Mouse (Mus musculus) kidney, embryonic 14.5 days (tissue): ENCODE results near the gene Rnaseh2a. TPM values are rescaled to one million over a fixed set of nuclear protein-coding genes. Genes with fewer than 3 reads are reported as not detected.

Experiments
- ATAC-seq: fragments of 200-750 bp; cut with Nextera tagmentation; 2 replicates; pipeline ENCODE4 v1.8.0; 2017; ENCODE audit warnings: moderate number of reproducible peaks, mild to moderate bottlenecking, moderate TSS enrichment, moderate library complexity; ENCODE audit not compliant: low FRiP score, low TSS enrichment
- H3K27ac ChIP-seq: fragments of 300-500 bp; sonication (generic); 2 replicates; pipeline ENCODE4 v1.5.1; 2014; ENCODE audit warnings: low read depth, mild to moderate bottlenecking, low read length, moderate library complexity, mixed read lengths
- H3K27me3 ChIP-seq: fragments of 300-500 bp; sonication (generic); 2 replicates; pipeline ENCODE4 v1.6.1; 2014; ENCODE audit warnings: mild to moderate bottlenecking, low read length; ENCODE audit not compliant: control insufficient read depth, insufficient read depth
- H3K36me3 ChIP-seq: fragments of 300-500 bp; sonication (generic); 2 replicates; pipeline ENCODE4 v1.6.1; 2014; ENCODE audit warnings: low read length, mixed read lengths; ENCODE audit not compliant: control insufficient read depth, insufficient read depth
- H3K4me1 ChIP-seq: fragments of 300-500 bp; sonication (generic); 2 replicates; pipeline ENCODE4 v1.6.1; 2014; ENCODE audit warnings: low read length, mixed read lengths; ENCODE audit not compliant: control insufficient read depth, insufficient read depth
- H3K4me2 ChIP-seq: fragments of 300-500 bp; sonication (generic); replicated peaks from 2 replicates; pipeline ENCODE4 v1.6.1; 2014; ENCODE audit warnings: low read depth, mild to moderate bottlenecking, low read length
- H3K4me3 ChIP-seq: fragments of 300-500 bp; sonication (generic); 2 replicates; pipeline ENCODE4 v1.5.1; 2014; ENCODE audit warnings: mild to moderate bottlenecking, low read length
- H3K9ac ChIP-seq: fragments of 300-500 bp; sonication (generic); 2 replicates; pipeline ENCODE4 v1.6.1; 2014; ENCODE audit warnings: low read depth, mild to moderate bottlenecking, low read length, moderate library complexity
- H3K9me3 ChIP-seq: fragments of 300-500 bp; sonication (generic); 2 replicates; pipeline ENCODE4 v1.6.1; 2016; ENCODE audit warnings: low read length; ENCODE audit not compliant: control insufficient read depth
- WGBS: fragments of 180-500 bp; shearing (Covaris S2); extraction: QIAGEN DNeasy Blood & Tissue Kit; methylation state at CpG from one replicate; pipeline ENCODE4 v1.1.7; 2014; 5-methylcytosine and 5-hydroxymethylcytosine counted together
- polyA plus RNA-seq: library from polyadenylated mRNA; unstranded; fragments of >200 nt; fragmentation: Nextera tagmentation; extraction: Ambion mirVana; gene quantifications from 2 replicates; pipeline ENCODE4 v1.2.1, GENCODE M21; 2014

Gene Rnaseh2a
- polyA plus RNA-seq = 143 and 154 TPM in 2 replicates

DNA sequence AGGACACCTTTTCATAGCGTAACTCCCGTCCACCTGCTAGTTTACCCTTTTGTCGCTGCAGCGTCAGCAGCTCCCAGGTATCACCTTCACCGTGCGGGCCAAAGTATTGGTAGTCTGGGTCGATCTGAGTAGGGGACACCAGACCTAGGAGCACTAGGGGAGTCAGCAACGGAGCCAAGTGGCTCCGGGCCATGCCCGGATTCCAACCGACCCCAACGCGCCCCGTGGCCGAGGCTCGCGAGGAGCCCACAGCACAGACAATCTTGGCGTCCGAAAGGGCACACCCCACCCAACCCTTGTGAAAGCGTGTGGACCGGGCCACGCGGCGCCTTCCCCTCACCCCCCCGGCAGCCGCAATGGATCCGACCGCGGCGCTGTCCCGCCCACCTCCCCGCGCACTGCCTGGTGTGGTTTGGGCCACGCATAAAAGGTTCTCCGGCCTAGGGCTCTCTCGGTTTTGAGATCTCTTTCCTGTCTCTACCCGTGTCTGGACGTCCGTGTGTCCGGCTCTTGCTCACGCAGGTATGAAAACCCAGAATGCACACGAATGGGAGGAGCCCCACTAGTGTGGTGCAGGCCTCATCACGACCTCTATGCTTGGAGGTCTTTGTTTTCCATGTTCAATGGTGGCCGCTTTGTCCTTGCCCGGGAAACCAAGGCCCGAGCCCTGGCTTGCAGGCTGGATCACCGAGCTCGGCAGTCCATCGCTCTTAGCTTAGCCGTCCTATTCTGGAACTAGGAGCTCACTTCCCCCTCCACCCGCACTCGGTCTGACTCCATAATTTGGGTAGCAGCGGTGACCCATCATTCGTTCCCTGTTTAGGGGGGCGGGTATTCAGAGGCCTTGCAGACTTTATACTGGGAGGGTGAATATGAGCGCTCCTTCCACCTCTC is at the start of gene Rnaseh2a, which contains the start of the genes Gm49661 and Prdx2:
Gene Rnaseh2a, minus strand, starts transcription at position 527 of the 894 bp plus-strand sequence.
Gene Gm49661, minus strand, starts transcription at position 193 of the 894 bp plus-strand sequence.
Gene Prdx2, plus strand, starts transcription at position 347 of the 894 bp plus-strand sequence.
- Histone ChIP-seq H3K27me3 (no peaks in the 10 kb centered on the region), H3K36me3 (peaks cover 34% of the 10 kb centered on the region), H3K4me2 (peak within 1 kb of the TSS; percentile 69), H3K27ac (peak within 1 kb of the TSS; percentile 88), H3K4me3 (peak within 1 kb of the TSS; percentile 76), H3K4me1 (peaks cover 27% of the 10 kb centered on the region), H3K9ac (peak within 1 kb of the TSS; percentile 90), H3K9me3 (no peaks in the 10 kb centered on the region)
- WGBS = under 1% methylated on average over 56 of the region's 56 CpGs
- peak; percentile 65 for ATAC-seq

- no peaks in the 10 kb centered on the region for H3K9me3 ChIP-seq
- H3K27me3 ChIP-seq = peaks cover 6% of the 10 kb centered on the region; the same call in 1 of the 2 replicates
- no peak overlapping the region for H3K4me2 ChIP-seq
- peaks cover 41% of the 10 kb centered on the region for H3K36me3 ChIP-seq
- no peak overlapping the region for H3K27ac ChIP-seq
- no peaks in the 10 kb centered on the region for H3K4me1 ChIP-seq
- no peak overlapping the region for H3K9ac ChIP-seq
- no peak overlapping the region for H3K4me3 ChIP-seq
- ATAC-seq = no peak
- 64% methylated on average over 5 of the region's 5 CpGs for WGBS
These were observed 47.6 kb upstream of the Rnaseh2a start for GRCm38 (mm10) chr8:85017209-85017608.

DNA sequence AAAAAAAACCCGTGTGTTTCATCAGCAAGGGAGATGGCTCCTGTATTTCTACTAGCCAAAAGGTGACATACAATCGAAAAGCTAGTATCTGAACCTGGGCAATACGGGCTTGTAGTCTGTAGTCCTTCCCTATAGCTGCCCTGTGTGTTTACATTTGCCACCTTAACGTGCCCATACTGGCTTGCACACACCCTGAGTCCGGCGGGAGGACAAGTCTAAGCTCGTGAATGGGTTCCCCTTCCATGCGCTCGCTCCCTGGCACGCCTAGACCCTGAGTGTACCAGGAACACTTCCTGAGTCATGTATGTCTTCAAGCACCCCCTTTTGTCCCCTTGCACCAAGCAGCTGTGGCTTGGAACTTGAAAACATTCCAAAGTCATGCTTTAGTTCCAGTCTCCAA is 47.2 kb upstream of the Rnaseh2a start:
- H3K4me1 ChIP-seq = no peaks in the 10 kb centered on the region
- peaks cover 38% of the 10 kb centered on the region for H3K36me3 ChIP-seq
- no peaks in the 10 kb centered on the region for H3K9me3 ChIP-seq
- H3K4me3 ChIP-seq = no peak overlapping the region
- peaks cover 7% of the 10 kb centered on the region for H3K27me3 ChIP-seq
- no peak overlapping the region for H3K27ac ChIP-seq
- no peak overlapping the region for H3K4me2 ChIP-seq
- ATAC-seq = no peak
- no peak overlapping the region for H3K9ac ChIP-seq
- 71% methylated on average over 10 of the region's 10 CpGs for WGBS

GRCm38 (mm10) chr8:85014431-85014830 is 44.9 kb upstream of the Rnaseh2a start, which contains the start of gene Best2:
Best2 (minus strand) TSS chr8:85014531.
- no peak for ATAC-seq
- 57% methylated on average over 2 of the region's 2 CpGs for WGBS

GRCm38 (mm10) chr8:85013230-85013840 is 43.8 kb upstream of the Rnaseh2a start:
- H3K27me3 ChIP-seq = peaks cover 23% of the 10 kb centered on the region
- H3K4me1 ChIP-seq = no peaks in the 10 kb centered on the region
- peak; percentile 76 for ATAC-seq

More at GRCm38 (mm10) chr8:85014431-85014830, 44.9 kb upstream of the Rnaseh2a start, which contains the start of gene Best2:
- Histone ChIP-seq H3K9ac (no peak within 1 kb of the TSS), H3K4me3 (peak within 1 kb of the TSS; percentile 25), H3K9me3 (no peaks in the 10 kb centered on the region), H3K27me3 (peaks cover 18% of the 10 kb centered on the region), H3K36me3 (peaks cover 21% of the 10 kb centered on the region), H3K27ac (no peak within 1 kb of the TSS), H3K4me1 (no peaks in the 10 kb centered on the region), H3K4me2 (peak within 1 kb of the TSS; percentile 40)

DNA sequence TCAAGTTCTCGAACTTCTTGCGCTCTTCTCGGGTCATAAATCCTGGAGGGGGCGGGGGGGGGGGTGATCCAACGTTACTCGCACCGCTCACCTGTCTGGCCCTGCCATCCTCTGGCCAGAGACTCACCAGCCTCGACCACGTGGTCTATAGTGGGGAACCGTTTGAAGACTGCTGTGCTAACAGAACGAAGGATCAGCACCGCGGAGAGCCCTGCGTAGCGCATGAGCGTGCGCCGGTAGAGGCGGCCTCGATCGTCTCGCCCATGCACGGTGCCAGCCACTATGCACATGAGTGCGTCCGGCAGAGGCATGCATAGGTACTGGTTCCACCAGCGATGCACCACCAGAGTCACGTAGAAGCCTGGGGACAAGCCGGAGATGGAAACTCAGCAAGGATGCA is 41.7 kb upstream of the Rnaseh2a start:
- H3K4me2 ChIP-seq = no peak overlapping the region
- peaks cover 27% of the 10 kb centered on the region for H3K27me3 ChIP-seq
- H3K9me3 ChIP-seq = no peaks in the 10 kb centered on the region
- no peaks in the 10 kb centered on the region for H3K36me3 ChIP-seq
- WGBS = 13% methylated on average over 28 of the region's 28 CpGs
- no peaks in the 10 kb centered on the region for H3K4me1 ChIP-seq
- no peak overlapping the region for H3K27ac ChIP-seq
- no peak overlapping the region for H3K4me3 ChIP-seq
- peak; percentile 43; the same call in 1 of the 2 replicates for ATAC-seq
- no peak overlapping the region for H3K9ac ChIP-seq

More at GRCm38 (mm10) chr8:85013230-85013840, 43.8 kb upstream of the Rnaseh2a start:
- Histone ChIP-seq H3K9ac (no peak overlapping the region), H3K4me2 (peak overlapping the region; percentile 40), H3K9me3 (no peaks in the 10 kb centered on the region), H3K27ac (no peak overlapping the region), H3K36me3 (peaks cover 10% of the 10 kb centered on the region), H3K4me3 (peak overlapping the region; percentile 25)
- WGBS = 6% methylated on average over 26 of the region's 26 CpGs

DNA sequence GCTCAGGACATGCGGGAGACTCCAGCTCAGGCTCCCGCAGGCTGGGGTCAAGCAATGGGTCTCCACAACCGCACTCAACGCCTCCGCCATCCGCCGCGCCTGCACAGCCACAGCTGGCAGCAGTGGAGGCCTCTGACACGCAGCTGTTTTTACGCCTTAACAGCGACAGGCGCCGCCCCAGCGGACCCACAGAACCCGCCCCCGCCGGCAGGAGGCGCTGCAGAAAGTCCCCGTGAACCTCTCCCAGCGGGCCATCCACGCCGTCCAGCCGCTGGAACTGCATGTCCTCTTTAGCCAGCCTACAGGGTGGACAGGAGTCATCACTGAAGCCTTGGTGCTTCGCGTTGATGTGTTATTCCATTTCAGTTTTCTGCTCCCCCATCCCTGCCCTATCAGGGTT is 38.1 kb upstream of the Rnaseh2a start:
- no peaks in the 10 kb centered on the region for H3K36me3 ChIP-seq
- H3K27me3 ChIP-seq = peaks cover 21% of the 10 kb centered on the region
- no peaks in the 10 kb centered on the region for H3K9me3 ChIP-seq
- WGBS = 21% methylated on average over 25 of the region's 25 CpGs
- no peak for ATAC-seq
- H3K4me3 ChIP-seq = no peak overlapping the region
- H3K9ac ChIP-seq = no peak overlapping the region
- no peak overlapping the region for H3K27ac ChIP-seq
- no peak overlapping the region for H3K4me2 ChIP-seq
- no peaks in the 10 kb centered on the region for H3K4me1 ChIP-seq

DNA sequence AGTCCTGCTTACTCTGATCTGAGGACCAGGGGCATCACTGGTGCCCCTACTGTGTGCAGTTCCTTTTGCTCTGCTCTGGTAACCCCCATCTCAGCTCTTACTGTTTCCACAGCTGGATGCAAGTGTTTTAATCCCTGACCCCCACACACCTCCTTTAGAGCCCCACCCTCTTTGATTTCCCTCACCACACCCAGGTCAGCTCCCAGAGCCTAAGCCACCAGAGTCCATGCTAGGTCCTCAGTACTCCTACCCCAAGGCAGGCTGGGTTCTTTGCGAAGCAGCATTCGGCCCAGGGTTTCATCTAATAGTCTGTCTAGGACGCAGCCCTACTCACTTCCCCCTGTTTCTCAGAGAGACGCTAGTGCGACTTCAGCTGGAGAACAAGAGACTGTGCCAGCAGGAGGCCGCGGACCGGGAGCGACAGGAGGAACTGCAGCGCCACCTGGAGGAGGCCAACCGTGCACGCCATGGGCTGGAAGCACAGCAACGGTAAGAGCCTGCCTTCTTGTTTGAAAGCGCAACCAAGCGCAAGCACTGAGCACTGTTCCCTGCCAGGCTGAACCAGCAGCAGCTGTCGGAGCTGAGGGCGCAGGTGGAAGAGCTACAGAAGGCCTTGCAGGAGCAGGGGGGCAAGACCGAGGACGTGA is 28.2 kb upstream of the Rnaseh2a start:
- H3K27me3 ChIP-seq = peaks cover 7% of the 10 kb centered on the region; the same call in 1 of the 2 replicates
- H3K4me3 ChIP-seq = no peak overlapping the region
- 0 out of 2 replicates have a peak overlapping the region, but pooled peaks have one; percentile 5 for H3K4me2 ChIP-seq
- H3K4me1 ChIP-seq = no peaks in the 10 kb centered on the region
- peak; percentile 73 for ATAC-seq
- 5% methylated on average over 19 of the region's 19 CpGs for WGBS
- no peaks in the 10 kb centered on the region; the same call in 1 of the 2 replicates for H3K36me3 ChIP-seq
- H3K27ac ChIP-seq = no peak overlapping the region
- H3K9ac ChIP-seq = no peak overlapping the region
- no peaks in the 10 kb centered on the region for H3K9me3 ChIP-seq
